Mouse (Mus musculus) hindbrain, postnatal 0 days (tissue): ENCODE results near the gene Ucp3. TPM values are rescaled to one million over a fixed set of nuclear protein-coding genes. Genes with fewer than 3 reads are reported as not detected.

Source experiments
- ATAC-seq: fragments of 200-750 bp; cut with Nextera tagmentation; 2 replicates; pipeline ENCODE4 v1.8.0; 2017; ENCODE audit warnings: mild to moderate bottlenecking, moderate TSS enrichment, moderate library complexity
- DNase-seq: peaks from one replicate; pipeline ENCODE4 v3.0.0-alpha.2; 2015; ENCODE audit warnings: low spot score
- H3K27ac ChIP-seq: fragments of 300-500 bp; sonication (generic); 2 replicates; pipeline ENCODE4 v1.5.1; 2014; ENCODE audit warnings: mild to moderate bottlenecking
- H3K27me3 ChIP-seq: fragments of 300-500 bp; sonication (generic); 2 replicates; pipeline ENCODE4 v1.6.1; 2014; ENCODE audit warnings: low read length, mixed read lengths; ENCODE audit not compliant: insufficient read depth
- H3K36me3 ChIP-seq: fragments of 300-500 bp; sonication (generic); 2 replicates; pipeline ENCODE4 v1.6.1; 2014; ENCODE audit warnings: low read length, mixed read lengths; ENCODE audit not compliant: insufficient read depth
- H3K4me1 ChIP-seq: fragments of 300-500 bp; sonication (generic); 2 replicates; pipeline ENCODE4 v1.6.1; 2014; ENCODE audit warnings: antibody characterized with exemption, low read length, mixed read lengths; ENCODE audit not compliant: insufficient read depth
- H3K4me2 ChIP-seq: fragments of 300-500 bp; sonication (generic); 2 replicates; pipeline ENCODE4 v1.6.1; 2014; ENCODE audit warnings: low read depth, mild to moderate bottlenecking, low read length, moderate library complexity, mixed read lengths
- H3K4me3 ChIP-seq: fragments of 300-500 bp; sonication (generic); 2 replicates; pipeline ENCODE4 v1.5.1; 2014; ENCODE audit warnings: low read length
- H3K9ac ChIP-seq: fragments of 300-500 bp; sonication (generic); replicated peaks from 2 replicates; pipeline ENCODE4 v1.6.1; 2014; ENCODE audit warnings: mild to moderate bottlenecking, low read length, moderate library complexity, mixed read lengths
- H3K9me3 ChIP-seq: fragments of 300-500 bp; sonication (generic); 2 replicates; pipeline ENCODE4 v1.6.1; 2016; ENCODE audit warnings: low read length, mixed read lengths
- CTCF ChIP-seq: IDR thresholded peaks from 2 replicates; pipeline ENCODE4 v1.5.1; 2016; ENCODE audit warnings: antibody characterized with exemption, control low read depth, low read depth
- WGBS: fragments of 180-500 bp; shearing (Covaris S2); extraction: QIAGEN DNeasy Blood & Tissue Kit; methylation state at CpG from one replicate; pipeline ENCODE4 v1.1.7; 2014; 5-methylcytosine and 5-hydroxymethylcytosine counted together
- polyA plus RNA-seq: library from polyadenylated mRNA; unstranded; fragments of >200 nt; fragmentation: Nextera tagmentation; extraction: Ambion mirVana; gene quantifications from 2 replicates; pipeline ENCODE4 v1.2.1, GENCODE M21; 2015
- total RNA-seq: library from RNA; depleted of rRNA; stranded (reverse); fragments of >200 nt; gene quantifications from 2 replicates; pipeline ENCODE4 v1.2.3, GENCODE M21; 2014; rRNA removed

Gene Ucp3
- total and polyA plus RNA-seq, 2 experiments from 2014 or later = 0.10 to 0.16 TPM

- TF ChIP-seq CTCF = no peak
- Histone ChIP-seq H3K27ac (no peak overlapping the region), H3K4me2 (no peak overlapping the region), H3K4me3 (no peak overlapping the region), H3K27me3 (no peaks in the 10 kb centered on the region), H3K36me3 (peaks cover 3% of the 10 kb centered on the region; the same call in 1 of the 2 replicates), H3K9ac (no peak overlapping the region), H3K9me3 (no peaks in the 10 kb centered on the region), H3K4me1 (peaks cover 11% of the 10 kb centered on the region)
- WGBS = 77% methylated on average over 3 of the region's 3 CpGs
- DNase-seq (no peak), ATAC-seq (no peak)
These were observed 61.4 kb downstream of the Ucp3 start for GRCm38 (mm10) chr7:100534216-100534615.

GRCm38 (mm10) chr7:100535831-100536230, 63.0 kb downstream of the Ucp3 start:
- H3K36me3 ChIP-seq = peaks cover 10% of the 10 kb centered on the region; the same call in 1 of the 2 replicates
- no peak overlapping the region for H3K4me2 ChIP-seq
- H3K4me3 ChIP-seq = no peak overlapping the region
- no peak overlapping the region for H3K27ac ChIP-seq
- ATAC-seq (no peak), DNase-seq (no peak)
- H3K9ac ChIP-seq = no peak overlapping the region
- 76% methylated on average over 2 of the region's 2 CpGs for WGBS
- TF ChIP-seq CTCF = no peak
- H3K4me1 ChIP-seq = peaks cover 11% of the 10 kb centered on the region
- H3K9me3 ChIP-seq = no peaks in the 10 kb centered on the region
- no peaks in the 10 kb centered on the region for H3K27me3 ChIP-seq

Other genes starting within 250 kb of the Ucp3 start
- gene Pgm2l1, start 245.6 kb upstream of the Ucp3 start, total RNA-seq = 123 and 127 TPM in 2 replicates
- 34.4 and 34.8 TPM in 2 replicates for gene Pgm2l1, start 245.6 kb upstream of the Ucp3 start, polyA plus RNA-seq
- 9.3 and 15.2 TPM in 2 replicates for gene P4ha3, start 187.5 kb upstream of the Ucp3 start, total RNA-seq
- 2.5 and 2.9 TPM in 2 replicates for gene P4ha3, start 187.5 kb upstream of the Ucp3 start, polyA plus RNA-seq
- gene C2cd3, start 100.8 kb upstream of the Ucp3 start, total RNA-seq = 18.2 and 18.3 TPM in 2 replicates
- 9.2 and 9.8 TPM in 2 replicates for gene C2cd3, start 100.8 kb upstream of the Ucp3 start, polyA plus RNA-seq
- 133 and 155 TPM in 2 replicates for gene Ppme1, start 100.7 kb upstream of the Ucp3 start, total RNA-seq
- 122 and 138 TPM in 2 replicates for gene Ppme1, start 100.7 kb upstream of the Ucp3 start, polyA plus RNA-seq
- 70.5 and 101 TPM in 2 replicates for gene Ucp2, start 20.3 kb downstream of the Ucp3 start, total RNA-seq
- 112 and 113 TPM in 2 replicates for gene Ucp2, start 20.3 kb downstream of the Ucp3 start, polyA plus RNA-seq
- 3.9 and 7.1 TPM in 2 replicates for gene Dnajb13, start 42.0 kb downstream of the Ucp3 start, total RNA-seq
- gene Dnajb13, start 42.0 kb downstream of the Ucp3 start, polyA plus RNA-seq = 6.4 and 7.2 TPM in 2 replicates
- 2.8 and 7.6 TPM in 2 replicates for gene Coa4, start 64.1 kb downstream of the Ucp3 start, total RNA-seq
- 4.9 and 6.2 TPM in 2 replicates for gene Coa4, start 64.1 kb downstream of the Ucp3 start, polyA plus RNA-seq
- gene Rab6a, start 134.4 kb downstream of the Ucp3 start, total RNA-seq = 241 and 270 TPM in 2 replicates
- 323 and 336 TPM in 2 replicates for gene Rab6a, start 134.4 kb downstream of the Ucp3 start, polyA plus RNA-seq
- 26.8 and 29.8 TPM in 2 replicates for gene Mrpl48, start 135.3 kb downstream of the Ucp3 start, total RNA-seq
- gene Mrpl48, start 135.3 kb downstream of the Ucp3 start, polyA plus RNA-seq = 97.5 and 100 TPM in 2 replicates
- gene Plekhb1, start 189.4 kb downstream of the Ucp3 start, total RNA-seq = 47.0 and 51.8 TPM in 2 replicates
- gene Plekhb1, start 189.4 kb downstream of the Ucp3 start, polyA plus RNA-seq = 40.4 and 49.3 TPM in 2 replicates
- 123 and 162 TPM in 2 replicates for gene Fam168a, start 233.6 kb downstream of the Ucp3 start, total RNA-seq
- gene Fam168a, start 233.6 kb downstream of the Ucp3 start, polyA plus RNA-seq = 98.2 and 116 TPM in 2 replicates